Mouse (Mus musculus): ENCODE results near the gene Pibf1.

GRCm38 (mm10) chr14:99240563-99240962 is 141.3 kb downstream of the Pibf1 start:
- TF ChIP-seq CTCF (IDR thresholded peaks at IDR 0.05; ENCODE audit: low read depth, low read length) (no peak), POLR2A (IDR thresholded peaks at IDR 0.05; ENCODE audit: borderline replicate concordance, low read depth, low read length) (no peak)
